Comparison of ENCODE assay signal across 22 mouse cellular contexts in the genomic region with DNA sequence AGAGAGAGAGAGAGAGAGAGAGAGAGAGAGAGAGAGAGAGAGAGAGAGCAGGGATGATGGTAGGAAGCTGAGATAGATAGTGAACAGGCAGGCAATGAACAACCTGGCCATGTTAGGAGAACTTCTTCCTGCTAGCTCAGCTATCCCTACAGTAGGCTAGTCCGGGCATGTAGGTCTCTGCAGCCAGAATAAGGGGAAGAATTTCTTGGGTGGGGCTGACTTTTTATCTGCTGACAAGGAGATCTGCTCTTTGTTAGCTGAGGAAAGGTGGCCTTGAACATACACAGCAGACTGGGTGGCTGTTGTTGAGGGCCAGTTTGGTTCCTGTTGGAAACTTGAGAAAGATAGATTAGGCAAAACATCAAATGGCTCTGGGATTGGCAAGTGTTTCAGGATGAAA.
A peak's percentile ranks its signal among the peaks of the same experiment; 100 is the strongest.
DNase-seq lines count a peak whose midpoint lies in the region; ATAC-seq and TF ChIP-seq lines count a peak whose summit lies in the region.
"Had no signal": no experiment of that assay in that cellular context is flagged by ENCODE, and none has a peak within 500 bp of the region (broad histone marks: within the 10 kb centered on the region; RNA-seq: fewer than 3 reads in every experiment).

No protein-coding gene starts in this region.

- no peak for TF ChIP-seq EP300 in liver, postnatal 0 days (IDR thresholded peaks at IDR 0.05; ENCODE audit: low read depth)
- peak; percentile 37; the same call in 1 of the 2 replicates for TF ChIP-seq EP300 in ES-Bruce4 (IDR thresholded peaks at IDR 0.05; ENCODE audit: insufficient read depth, low read depth, low read length)

- no peak for TF ChIP-seq POLR2A in ES-Bruce4 (IDR thresholded peaks at IDR 0.05; ENCODE audit: insufficient read depth, low read length)

- ATAC-seq in liver, postnatal 0 days = no peak
- ATAC-seq in G1E (ENCODE audit: extremely low read depth, insufficient number of reproducible peaks, low FRiP score, poor library complexity, severe bottlenecking) = peak; percentile 34; the same call in 1 of the 2 replicates
- no peak for ATAC-seq in embryonic facial prominence, embryonic 14.5 days (ENCODE audit: low read depth)
- ATAC-seq in midbrain, embryonic 15.5 days (replicated peaks) = no peak
- ATAC-seq: forebrain, embryonic 14.5 days; liver, embryonic 12.5 days; lung, postnatal 0 days; midbrain, embryonic 13.5 days had no signal

- H3K4me1 ChIP-seq in liver, postnatal 0 days (ENCODE audit: insufficient read depth) = no peaks in the 10 kb centered on the region
- H3K4me1 ChIP-seq in ES-Bruce4 (ENCODE audit: control insufficient read depth, insufficient read depth, low read length) = no peaks in the 10 kb centered on the region
- peaks cover 17% of the 10 kb centered on the region for H3K4me1 ChIP-seq in G1E (ENCODE audit: insufficient read depth, low read depth, low read length)
- H3K4me1 ChIP-seq in embryonic facial prominence, embryonic 14.5 days (ENCODE audit: control insufficient read depth, insufficient read depth, low read length) = peaks cover 10% of the 10 kb centered on the region; the same call in 1 of the 2 replicates
- H3K4me1 ChIP-seq in midbrain, embryonic 15.5 days = peaks cover 7% of the 10 kb centered on the region; the same call in 1 of the 2 replicates
- H3K4me1 ChIP-seq: kidney, embryonic 15.5 days; liver, embryonic 12.5 days had no signal

- H3K9me3 ChIP-seq in liver, postnatal 0 days (ENCODE audit: low read length) = no peaks in the 10 kb centered on the region
- H3K9me3 ChIP-seq in ES-Bruce4 (replicated peaks; ENCODE audit: control insufficient read depth, insufficient read depth, low read length, poor library complexity, severe bottlenecking) (no peaks in the 10 kb centered on the region), G1E (replicated peaks) (no peaks in the 10 kb centered on the region)
- no peaks in the 10 kb centered on the region for H3K9me3 ChIP-seq in embryonic facial prominence, embryonic 14.5 days (ENCODE audit: control insufficient read depth, low read length)
- no peaks in the 10 kb centered on the region for H3K9me3 ChIP-seq in midbrain, embryonic 15.5 days
- H3K9me3 ChIP-seq: kidney, embryonic 15.5 days; limb, embryonic 12.5 days; liver, embryonic 12.5 days; midbrain, embryonic 13.5 days had no signal

- H3K4me2 ChIP-seq in liver, postnatal 0 days (ENCODE audit: low read depth, low read length) = no peak overlapping the region
- no peak overlapping the region for H3K4me2 ChIP-seq in embryonic facial prominence, embryonic 14.5 days (ENCODE audit: low read depth, low read length)
- H3K4me2 ChIP-seq in midbrain, embryonic 15.5 days = no peak overlapping the region
- H3K4me2 ChIP-seq: hindbrain, embryonic 14.5 days; kidney, embryonic 15.5 days; limb, embryonic 12.5 days; liver, embryonic 12.5 days; midbrain, embryonic 13.5 days had no signal

- no peak overlapping the region for H3K9ac ChIP-seq in liver, postnatal 0 days (replicated peaks)
- H3K9ac ChIP-seq in ES-Bruce4 (ENCODE audit: low read depth, poor library complexity, severe bottlenecking) = no peak overlapping the region
- H3K9ac ChIP-seq in embryonic facial prominence, embryonic 14.5 days (ENCODE audit: low read depth, low read length) = no peak overlapping the region
- H3K9ac ChIP-seq in midbrain, embryonic 15.5 days = no peak overlapping the region
- H3K9ac ChIP-seq: hindbrain, embryonic 14.5 days; kidney, embryonic 15.5 days; limb, embryonic 12.5 days; liver, embryonic 12.5 days; midbrain, embryonic 13.5 days had no signal

- no peak overlapping the region for H3K4me3 ChIP-seq in liver, postnatal 0 days (ENCODE audit: low read depth, low read length)
- H3K4me3 ChIP-seq in ES-Bruce4 (ENCODE audit: low read depth, low read length) (no peak overlapping the region), G1E (ENCODE audit: low read depth, low read length) (no peak overlapping the region)
- no peak overlapping the region for H3K4me3 ChIP-seq in embryonic facial prominence, embryonic 14.5 days (ENCODE audit: low read depth, low read length)
- no peak overlapping the region for H3K4me3 ChIP-seq in midbrain, embryonic 15.5 days
- H3K4me3 ChIP-seq: kidney, embryonic 15.5 days; limb, embryonic 12.5 days; liver, embryonic 12.5 days; midbrain, embryonic 13.5 days had no signal

- no peak overlapping the region for H3K27ac ChIP-seq in liver, postnatal 0 days (ENCODE audit: low read depth)
- peak overlapping the region; percentile 45; the same call in 1 of the 2 replicates for H3K27ac ChIP-seq in ES-Bruce4 (ENCODE audit: insufficient read depth, low read length)
- no peak overlapping the region for H3K27ac ChIP-seq in embryonic facial prominence, embryonic 14.5 days (replicated peaks; ENCODE audit: low read depth, low read length)
- no peak overlapping the region for H3K27ac ChIP-seq in midbrain, embryonic 15.5 days
- H3K27ac ChIP-seq: hindbrain, embryonic 14.5 days; kidney, embryonic 15.5 days; limb, embryonic 12.5 days; liver, embryonic 12.5 days; midbrain, embryonic 13.5 days had no signal

- 75% methylated on average over 1 of the region's 1 CpGs for WGBS in liver, postnatal 0 days (ENCODE audit: insufficient replicate concordance)
- 67% methylated on average over 1 of the region's 1 CpGs for WGBS in embryonic facial prominence, embryonic 14.5 days
- 88% methylated on average over 1 of the region's 1 CpGs for WGBS in midbrain, embryonic 15.5 days

- no peak for TF ChIP-seq CTCF in liver, postnatal 0 days (IDR thresholded peaks at IDR 0.05; ENCODE audit: low read depth)
- TF ChIP-seq CTCF in ES-Bruce4 (IDR thresholded peaks at IDR 0.05; ENCODE audit: low read depth, low read length) = no peak
- no peak for TF ChIP-seq CTCF in G1E (IDR thresholded peaks at IDR 0.05; ENCODE audit: low read depth, low read length)

- H3K27me3 ChIP-seq in liver, postnatal 0 days (ENCODE audit: insufficient read depth, low read length) = no peaks in the 10 kb centered on the region
- no peaks in the 10 kb centered on the region for H3K27me3 ChIP-seq in ES-Bruce4 (ENCODE audit: control insufficient read depth, insufficient read depth, low read length, poor library complexity, severe bottlenecking)
- H3K27me3 ChIP-seq in G1E (ENCODE audit: insufficient read depth, low read length) = peaks cover 4% of the 10 kb centered on the region; the same call in 1 of the 2 replicates
- no peaks in the 10 kb centered on the region for H3K27me3 ChIP-seq in embryonic facial prominence, embryonic 14.5 days (replicated peaks; ENCODE audit: control insufficient read depth, insufficient read depth, low read length)
- no peaks in the 10 kb centered on the region for H3K27me3 ChIP-seq in midbrain, embryonic 15.5 days (replicated peaks)
- H3K27me3 ChIP-seq: kidney, embryonic 15.5 days; liver, embryonic 12.5 days; midbrain, embryonic 13.5 days had no signal

- peak; percentile 6 for DNase-seq in liver, postnatal 0 days
- DNase-seq in liver (no peak), G1E (ENCODE audit: low spot score) (no peak)
- peak; percentile 65 for DNase-seq in embryonic facial prominence, embryonic 14.5 days (ENCODE audit: low spot score)
- DNase-seq in gastrocnemius, postnatal 25 days = no peak
- DNase-seq: adrenal gland, postnatal 14 days; cerebellum, adult 11-12 months; cerebellum, postnatal 10 days; kidney, adult 18-20 months; kidney, postnatal 25 days; lung, adult 18-20 months; lung, postnatal 4 days; right cerebral cortex, postnatal 14 days had no signal

- no peaks in the 10 kb centered on the region for H3K36me3 ChIP-seq in liver, postnatal 0 days (replicated peaks; ENCODE audit: insufficient read depth, low read length)
- H3K36me3 ChIP-seq in ES-Bruce4 (ENCODE audit: control insufficient read depth, insufficient read depth, low read length, poor library complexity, severe bottlenecking) (no peaks in the 10 kb centered on the region), G1E (replicated peaks) (no peaks in the 10 kb centered on the region)
- no peaks in the 10 kb centered on the region for H3K36me3 ChIP-seq in embryonic facial prominence, embryonic 14.5 days (ENCODE audit: control insufficient read depth, insufficient read depth, low read length)
- no peaks in the 10 kb centered on the region for H3K36me3 ChIP-seq in midbrain, embryonic 15.5 days (replicated peaks)
- H3K36me3 ChIP-seq: kidney, embryonic 15.5 days; limb, embryonic 12.5 days; liver, embryonic 12.5 days; midbrain, embryonic 13.5 days had no signal

Comparison
In these comparisons a context has a peak if more than half of its experiments do, and no peak if none do; other contexts are left out.
1. DNase-seq: peak in liver, postnatal 0 days (single experiment) and embryonic facial prominence, embryonic 14.5 days (single experiment); none in liver (single experiment), G1E (single experiment) and gastrocnemius, postnatal 25 days (single experiment).